Mouse (Mus musculus) kidney, adult 2 months (tissue): Measurements from ENCODE around the gene Grik1. TPM values are rescaled to one million over a fixed set of nuclear protein-coding genes. Genes with fewer than 3 reads are reported as not detected.

Experiments
- DNase-seq: peaks from one replicate; pipeline ENCODE4 v3.0.0; 2021
- H3K27ac ChIP-seq: fragments of 200-500 bp; 2 replicates; pipeline ENCODE4 v1.5.1; 2012; ENCODE audit warnings: low read depth, low read length, control low read depth, inconsistent platforms; ENCODE audit not compliant: insufficient read depth
- H3K27me3 ChIP-seq: fragments of 200-500 bp; replicated peaks from 2 replicates; pipeline ENCODE4 v1.6.1; 2012; ENCODE audit warnings: mild to moderate bottlenecking, moderate library complexity, low read length, inconsistent platforms; ENCODE audit not compliant: control insufficient read depth, insufficient read depth
- H3K36me3 ChIP-seq: fragments of 200-500 bp; 2 replicates; pipeline ENCODE4 v1.6.1; 2012; ENCODE audit warnings: mild to moderate bottlenecking, moderate library complexity, low read length, inconsistent platforms; ENCODE audit not compliant: control insufficient read depth, insufficient read depth
- H3K4me1 ChIP-seq: fragments of 200-500 bp; 2 replicates; pipeline ENCODE4 v1.6.1; 2011; ENCODE audit warnings: low read length; ENCODE audit not compliant: control insufficient read depth, insufficient read depth
- H3K4me3 ChIP-seq: fragments of 200-500 bp; 2 replicates; pipeline ENCODE4 v1.5.1; 2011; ENCODE audit warnings: mild to moderate bottlenecking, low read depth, low read length, control low read depth; ENCODE audit not compliant: insufficient read depth
- CTCF ChIP-seq: fragments of 200-500 bp; conservative IDR thresholded peaks from 2 replicates; pipeline ENCODE4 v1.5.1; 2011; ENCODE audit warnings: low read depth, mild to moderate bottlenecking, control low read depth, low read length, moderate library complexity, mixed read lengths; ENCODE audit not compliant: insufficient read depth, insufficient read length
- POLR2A ChIP-seq: fragments of 200-500 bp; IDR thresholded peaks from one replicate; pipeline ENCODE4 v1.6.1; 2011; ENCODE audit warnings: low read depth, low read length, control low read depth
- WGBS: fragments of 180-500 bp; shearing (Covaris S2); methylation state at CpG from one replicate; pipeline ENCODE4 v1.1.7; 2018; 5-methylcytosine and 5-hydroxymethylcytosine counted together
- polyA plus RNA-seq: library from polyadenylated mRNA; depleted of rRNA; stranded (reverse); fragments of >200 nt; gene quantifications from 2 replicates; pipeline ENCODE4 v1.2.3, GENCODE M21; 2012

The Grik1 gene
- polyA plus RNA-seq, 1 experiment, result 0.03 TPM

DNA sequence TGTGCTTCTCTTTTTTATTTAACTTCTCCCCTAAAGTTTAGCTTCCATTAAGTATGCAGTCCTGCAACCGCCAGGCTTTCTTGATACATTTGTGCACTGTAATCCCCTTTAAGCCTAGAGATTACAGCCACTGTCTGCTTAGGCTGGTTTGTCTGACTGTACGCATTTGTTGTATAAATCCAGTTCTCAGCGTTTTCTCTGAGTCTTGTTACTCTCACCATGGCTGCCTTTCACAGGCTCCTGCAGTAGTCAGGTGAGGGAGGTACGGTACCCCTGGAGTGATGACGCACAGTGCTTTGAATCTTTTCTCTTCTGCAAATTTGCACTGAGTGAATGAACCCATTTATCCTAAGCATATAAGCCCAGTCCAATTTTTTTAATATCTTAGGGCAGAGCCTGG lies 39.0 kb downstream of the Grik1 start:
- Histone ChIP-seq H3K36me3 (no peaks in the 10 kb centered on the region), H3K27ac (no peak overlapping the region), H3K27me3 (no peaks in the 10 kb centered on the region), H3K4me1 (no peaks in the 10 kb centered on the region), H3K4me3 (no peak overlapping the region)
- 84% methylated on average over 5 of the region's 5 CpGs for WGBS
- TF ChIP-seq POLR2A (no peak), CTCF (no peak)
- DNase-seq, result no peak

DNA sequence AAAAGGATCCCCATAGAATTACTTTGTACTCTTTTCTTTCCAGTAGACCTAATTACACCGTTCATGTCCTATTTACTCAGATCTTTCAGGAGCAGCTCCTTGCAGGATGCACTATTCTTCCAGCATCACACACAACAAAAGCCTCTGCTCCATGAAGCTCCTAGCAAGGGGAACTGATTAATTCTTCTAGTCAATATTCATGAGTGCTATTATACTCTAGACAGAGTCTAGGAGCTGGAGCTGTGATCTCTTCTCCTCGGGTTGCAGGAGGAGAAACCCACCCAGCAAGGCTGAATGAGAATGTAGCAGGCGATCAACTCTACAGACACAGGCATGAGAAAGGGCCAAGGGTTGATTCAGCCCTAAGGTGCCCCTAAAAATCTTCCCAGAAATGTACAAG lies 40.2 kb downstream of the Grik1 start:
- Histone ChIP-seq H3K27ac (no peak overlapping the region), H3K27me3 (no peaks in the 10 kb centered on the region), H3K4me3 (no peak overlapping the region), H3K36me3 (no peaks in the 10 kb centered on the region), H3K4me1 (no peaks in the 10 kb centered on the region)
- 67% methylated on average over 3 of the region's 3 CpGs for WGBS
- no peak for DNase-seq
- TF ChIP-seq CTCF (no peak), POLR2A (no peak)

GRCm38 (mm10) chr16:88247586-88247985 lies 42.5 kb downstream of the Grik1 start:
- no peak for DNase-seq
- no peaks in the 10 kb centered on the region for H3K27me3 ChIP-seq
- H3K36me3 ChIP-seq, result no peaks in the 10 kb centered on the region
- no peak overlapping the region for H3K4me3 ChIP-seq
- TF ChIP-seq POLR2A, result no peak
- TF ChIP-seq CTCF, result no peak
- H3K4me1 ChIP-seq, result no peaks in the 10 kb centered on the region
- H3K27ac ChIP-seq, result no peak overlapping the region
- WGBS, result 88% methylated on average over 3 of the region's 3 CpGs

GRCm38 (mm10) chr16:88244658-88245057 lies 45.4 kb downstream of the Grik1 start:
- no peak for DNase-seq
- TF ChIP-seq POLR2A (no peak), CTCF (no peak)
- Histone ChIP-seq H3K36me3 (no peaks in the 10 kb centered on the region), H3K4me1 (no peaks in the 10 kb centered on the region), H3K4me3 (no peak overlapping the region), H3K27ac (no peak overlapping the region), H3K27me3 (no peaks in the 10 kb centered on the region)
- WGBS, result 87% methylated on average over 4 of the region's 4 CpGs

- WGBS, result 48% methylated on average over 16 of the region's 16 CpGs
- no peaks in the 10 kb centered on the region for H3K27me3 ChIP-seq
- H3K27ac ChIP-seq, result no peak overlapping the region
- H3K4me3 ChIP-seq, result no peak overlapping the region
- no peak for DNase-seq
- H3K4me1 ChIP-seq, result no peaks in the 10 kb centered on the region
- no peaks in the 10 kb centered on the region for H3K36me3 ChIP-seq
- TF ChIP-seq POLR2A, result no peak
- no peak for TF ChIP-seq CTCF
Measured at GRCm38 (mm10) chr16:88225616-88226015, 64.4 kb downstream of the Grik1 start.

- Histone ChIP-seq H3K27me3 (no peaks in the 10 kb centered on the region), H3K4me1 (no peaks in the 10 kb centered on the region), H3K27ac (no peak overlapping the region), H3K4me3 (no peak overlapping the region), H3K36me3 (no peaks in the 10 kb centered on the region)
- 72% methylated on average over 3 of the region's 3 CpGs for WGBS
- DNase-seq, result no peak
- TF ChIP-seq CTCF, result no peak
- no peak for TF ChIP-seq POLR2A
Measured at GRCm38 (mm10) chr16:88221932-88222331, 68.1 kb downstream of the Grik1 start.

GRCm38 (mm10) chr16:88212531-88212930 lies 77.5 kb downstream of the Grik1 start:
- no peaks in the 10 kb centered on the region for H3K4me1 ChIP-seq
- TF ChIP-seq CTCF, result no peak
- TF ChIP-seq POLR2A, result no peak
- no peaks in the 10 kb centered on the region for H3K36me3 ChIP-seq
- no peak overlapping the region for H3K27ac ChIP-seq
- no peaks in the 10 kb centered on the region for H3K27me3 ChIP-seq
- 56% methylated on average over 5 of the region's 5 CpGs for WGBS
- DNase-seq, result no peak
- H3K4me3 ChIP-seq, result no peak overlapping the region

- no peaks in the 10 kb centered on the region for H3K27me3 ChIP-seq
- no peak overlapping the region for H3K4me3 ChIP-seq
- TF ChIP-seq POLR2A, result no peak
- TF ChIP-seq CTCF, result no peak; the same call in 1 of the 2 replicates
- no peak overlapping the region for H3K27ac ChIP-seq
- no peaks in the 10 kb centered on the region for H3K4me1 ChIP-seq
- no peak for DNase-seq
- no peaks in the 10 kb centered on the region for H3K36me3 ChIP-seq
- 59% methylated on average over 8 of the region's 8 CpGs for WGBS
Measured at GRCm38 (mm10) chr16:88211852-88212251, 78.2 kb downstream of the Grik1 start.
